Mouse (Mus musculus) kidney, adult 2 months (tissue): Measurements from ENCODE around the gene Atl3.

ENCODE experiments used
- CTCF ChIP-seq: fragments of 200-500 bp; conservative IDR thresholded peaks from 2 replicates; pipeline ENCODE4 v1.5.1; 2011; ENCODE audit warnings: low read depth, mild to moderate bottlenecking, control low read depth, low read length, moderate library complexity, mixed read lengths; ENCODE audit not compliant: insufficient read depth, insufficient read length
- POLR2A ChIP-seq: fragments of 200-500 bp; IDR thresholded peaks from one replicate; pipeline ENCODE4 v1.6.1; 2011; ENCODE audit warnings: low read depth, low read length, control low read depth

GRCm38 (mm10) chr19:7557328-7557822, 63.5 kb downstream of the Atl3 start, which contains the start of gene Pla2g16:
- 0 out of 2 replicates have a peak, but pooled peaks have one; percentile 6 for TF ChIP-seq CTCF
- TF ChIP-seq POLR2A: peak; percentile 61
